Mouse (Mus musculus) gastrocnemius, postnatal 10 days (tissue): ENCODE measurements around the gene Pias4. TPM values are rescaled to one million over a fixed set of nuclear protein-coding genes. Genes with fewer than 3 reads are reported as not detected.
A peak's percentile ranks its signal among the peaks of the same experiment; 100 is the strongest.

Source experiments
- DNase-seq: peaks from one replicate; pipeline ENCODE4 v3.0.0; 2021; ENCODE audit warnings: mixed read lengths
- microRNA-seq, 2 experiments: library from miRNA; unstranded; fragments of <30 nt; microRNA quantifications; one replicate each; pipeline ENCODE4 v1.2.0; 2021
- total RNA-seq, 2 experiments: library from RNA; stranded (reverse); gene quantifications; 2 replicates each; pipeline ENCODE4 v1.2.3; 2021

Gene Pias4
- total RNA-seq, 2 experiments from 2014 or later: 10.7 to 13.8 TPM

- no peak for DNase-seq
Observed at GRCm38 (mm10) chr10:81138821-81139528, 28.7 kb downstream of the Pias4 start.

- peak; percentile 57 for DNase-seq
Observed at GRCm38 (mm10) chr10:81138131-81138782, 29.5 kb downstream of the Pias4 start.

GRCm38 (mm10) chr10:81137252-81138130 is 30.2 kb downstream of the Pias4 start:
- DNase-seq: peak; percentile 100

GRCm38 (mm10) chr10:81136706-81137231 is 31.0 kb downstream of the Pias4 start:
- peak; percentile 86 for DNase-seq

GRCm38 (mm10) chr10:81135831-81136705 is 31.7 kb downstream of the Pias4 start:
- peak; percentile 73 for DNase-seq

- peak; percentile 48 for DNase-seq
Observed at GRCm38 (mm10) chr10:81134966-81135681, 32.6 kb downstream of the Pias4 start, which contains the start of gene Zbtb7a. TSS of gene Zbtb7a (plus strand) at chr10:81135220.

GRCm38 (mm10) chr10:81134181-81134587 is 33.5 kb downstream of the Pias4 start:
- DNase-seq: peak; percentile 63

- DNase-seq: no peak
Observed at GRCm38 (mm10) chr10:81123500-81123899, 44.2 kb downstream of the Pias4 start.

GRCm38 (mm10) chr10:81122889-81123288 is 44.8 kb downstream of the Pias4 start:
- no peak for DNase-seq

GRCm38 (mm10) chr10:81120650-81121049 is 47.1 kb downstream of the Pias4 start:
- peak; percentile 48 for DNase-seq

GRCm38 (mm10) chr10:81119625-81120024 is 48.1 kb downstream of the Pias4 start:
- no peak for DNase-seq

- DNase-seq: no peak
Observed at GRCm38 (mm10) chr10:81112946-81113345, 54.8 kb downstream of the Pias4 start.

- DNase-seq: peak; percentile 90
Observed at GRCm38 (mm10) chr10:81106113-81106721, 61.5 kb downstream of the Pias4 start.

- DNase-seq: peak; percentile 98
Observed at GRCm38 (mm10) chr10:81105565-81106112, 62.1 kb downstream of the Pias4 start, which contains the start of gene Map2k2. TSS of gene Map2k2 (plus strand) at chr10:81105915.

Small RNA genes within 50 kb of the gene (microRNA-seq; reads per million reads assigned to microRNA genes)
- gene Mir5615-1 (0 reads per million in 2 experiments), gene Mir5615-2 (0 reads per million in 2 experiments)

Other genes starting within 250 kb of the Pias4 start
- gene Lmnb2, start 249.7 kb downstream of the Pias4 start, total RNA-seq: 10 to 100 TPM; 24.0 to 28.1 TPM
- 10 to 100 TPM in 1 of 2 experiments, 1 to 10 TPM in 1; 9.0 to 15.9 TPM for gene Gadd45b, start 237.8 kb downstream of the Pias4 start, total RNA-seq
- 1 to 10 TPM; 1.7 to 2.0 TPM for gene Gng7, start 153.0 kb downstream of the Pias4 start, total RNA-seq
- under 1 TPM; 0.27 to 0.87 TPM for gene Diras1, start 142.3 kb downstream of the Pias4 start, total RNA-seq
- 10 to 100 TPM; 11.5 to 13.3 TPM for gene Slc39a3, start 130.5 kb downstream of the Pias4 start, total RNA-seq
- 10 to 100 TPM; 82.2 to 84.4 TPM for gene Sgta, start 107.7 kb downstream of the Pias4 start, total RNA-seq
- gene Thop1, start 97.9 kb downstream of the Pias4 start, total RNA-seq: 10 to 100 TPM; 26.4 to 27.1 TPM
- gene Creb3l3, start 69.0 kb downstream of the Pias4 start, total RNA-seq: 1 to 10 TPM in 1 of 2 experiments, under 1 TPM in 1; 0.87 to 2.1 TPM
- 100 to 1,000 TPM; 170 to 177 TPM for gene Map2k2, start 62.0 kb downstream of the Pias4 start, total RNA-seq
- gene Zbtb7a, start 32.7 kb downstream of the Pias4 start, total RNA-seq: 10 to 100 TPM; 29.2 to 35.9 TPM
- gene Eef2, start 8.7 kb upstream of the Pias4 start, total RNA-seq: 1,000 to 10,000 TPM in 1 of 2 experiments, 100 to 1,000 TPM in 1; 974 to 1,018 TPM
- gene Dapk3, start 15.1 kb upstream of the Pias4 start, total RNA-seq: 10 to 100 TPM; 29.8 to 30.4 TPM
- not detected for gene 4930442H23Rik, start 15.9 kb upstream of the Pias4 start, total RNA-seq
- 1 to 10 TPM; 1.7 to 1.8 TPM for gene Nmrk2, start 34.1 kb upstream of the Pias4 start, total RNA-seq
- gene Atcay, start 62.9 kb upstream of the Pias4 start, total RNA-seq: under 1 TPM; 0.40 to 0.43 TPM
- 1 to 10 TPM; 2.1 to 3.5 TPM for gene Zfr2, start 65.2 kb upstream of the Pias4 start, total RNA-seq
- gene Matk, start 85.0 kb upstream of the Pias4 start, total RNA-seq: 1 to 10 TPM in 1 of 2 experiments, under 1 TPM in 1; 0.70 to 1.3 TPM
- 100 to 1,000 TPM in 1 of 2 experiments, 10 to 100 TPM in 1; 93.7 to 108 TPM for gene Mrpl54, start 99.0 kb upstream of the Pias4 start, total RNA-seq
- 10 to 100 TPM; 61.6 to 63.5 TPM for gene Apba3, start 99.0 kb upstream of the Pias4 start, total RNA-seq
- under 1 TPM; 0.14 to 0.36 TPM for gene Tjp3, start 123.7 kb upstream of the Pias4 start, total RNA-seq
- 10 to 100 TPM; 24.0 to 30.8 TPM for gene Pip5k1c, start 125.0 kb upstream of the Pias4 start, total RNA-seq
- gene Cactin, start 153.2 kb upstream of the Pias4 start, total RNA-seq: 10 to 100 TPM; 11.0 to 14.5 TPM
- gene Tbxa2r, start 160.8 kb upstream of the Pias4 start, total RNA-seq: 1 to 10 TPM; 2.3 to 3.8 TPM
- 1 to 10 TPM in 1 of 2 experiments, under 1 TPM in 1; 0.96 to 1.3 TPM for gene Gipc3, start 175.3 kb upstream of the Pias4 start, total RNA-seq
- gene Hmg20b, start 182.6 kb upstream of the Pias4 start, total RNA-seq: 10 to 100 TPM; 26.8 to 41.9 TPM
- 1 to 10 TPM; 4.5 to 7.5 TPM for gene Mfsd12, start 189.6 kb upstream of the Pias4 start, total RNA-seq
- 1 to 10 TPM in 1 of 2 experiments, under 1 TPM in 1; 0.85 to 1.4 TPM for gene 4930404N11Rik, start 197.9 kb upstream of the Pias4 start, total RNA-seq
- gene Fzr1, start 210.6 kb upstream of the Pias4 start, total RNA-seq: 10 to 100 TPM; 17.6 to 24.1 TPM
- gene Dohh, start 216.5 kb upstream of the Pias4 start, total RNA-seq: 10 to 100 TPM; 40.3 to 46.7 TPM
- gene Gm48551, start 216.5 kb upstream of the Pias4 start, total RNA-seq: under 1 TPM; 0.40 to 0.45 TPM
- 1 to 10 TPM in 1 of 2 experiments, under 1 TPM in 1; 0.33 to 2.0 TPM for gene Gm48552, start 221.1 kb upstream of the Pias4 start, total RNA-seq
- under 1 TPM in 1 of 2 experiments, not detected in 1; 0.65 TPM for gene Smim24, start 225.1 kb upstream of the Pias4 start, total RNA-seq